In the genomic region with DNA sequence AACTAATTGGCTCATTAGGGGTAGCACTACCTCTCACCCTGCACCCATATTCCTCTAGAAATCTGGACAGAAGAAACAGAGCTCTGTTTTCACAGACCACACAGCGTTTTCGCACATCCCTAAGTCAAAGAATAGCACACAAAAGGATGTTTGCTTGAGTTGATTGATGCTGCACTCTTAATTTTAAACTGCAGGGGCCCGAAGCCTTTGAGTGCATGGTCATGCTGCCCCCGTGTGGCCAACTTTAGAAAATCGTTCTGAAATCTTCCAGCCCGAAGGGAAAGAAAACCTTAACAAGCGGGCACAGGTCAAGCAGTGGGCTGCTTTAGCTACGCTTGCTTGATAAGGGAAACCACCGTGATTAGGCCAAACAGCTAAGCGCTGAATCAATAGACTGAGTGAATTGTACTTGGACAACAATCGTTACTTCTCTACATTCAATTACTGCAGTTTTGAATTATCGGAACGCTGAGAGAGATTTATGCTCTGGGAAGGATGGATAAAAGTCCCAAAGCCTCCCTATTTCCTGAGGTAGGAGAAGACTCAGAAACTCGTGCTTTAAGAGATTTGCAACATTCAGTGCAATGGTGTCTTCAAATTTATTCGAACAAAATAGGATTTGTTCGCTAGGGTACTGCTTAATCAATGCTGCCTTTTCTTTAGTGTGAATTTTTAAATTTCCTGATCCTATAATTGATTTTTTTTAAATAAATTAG, we compare ENCODE assay signal across 7 mouse cellular contexts.
DNase-seq lines count a peak whose midpoint lies in the region; ATAC-seq lines count a peak whose summit lies in the region.

No protein-coding gene starts in this region.

- WGBS in midbrain, embryonic 15.5 days: 13% methylated on average over 16 of the region's 16 CpGs

- no peak overlapping the region for H3K4me3 ChIP-seq in midbrain, embryonic 15.5 days

- H3K4me2 ChIP-seq in midbrain, embryonic 15.5 days: peak overlapping the region; percentile 44

- no peaks in the 10 kb centered on the region for H3K9me3 ChIP-seq in midbrain, embryonic 15.5 days

- peak; percentile 84 for DNase-seq in adrenal gland, postnatal 10 days
- DNase-seq in embryo, embryonic 11.5 days (ENCODE audit: low read depth, low spot score): peak; percentile 76
- peak; percentile 28 to 79 for DNase-seq in heart, adult 18-20 months
- DNase-seq in kidney, adult 11 months: peak; percentile 26
- DNase-seq in left cerebral cortex, postnatal 36 days (ENCODE audit: low spot score in 2 of 2): peak; percentile 62 to 83
- peak; percentile 24 to 73 for DNase-seq in spleen, postnatal 10 days (ENCODE audit: low spot score in 2 of 2)

- ATAC-seq in midbrain, embryonic 15.5 days (replicated peaks): peak; percentile 92

- H3K36me3 ChIP-seq in midbrain, embryonic 15.5 days (replicated peaks): no peaks in the 10 kb centered on the region

- no peak overlapping the region for H3K9ac ChIP-seq in midbrain, embryonic 15.5 days

- peak overlapping the region; percentile 73 for H3K27ac ChIP-seq in midbrain, embryonic 15.5 days

- no peaks in the 10 kb centered on the region for H3K27me3 ChIP-seq in midbrain, embryonic 15.5 days (replicated peaks)

- intact Hi-C loops in left cerebral cortex, postnatal 36 days (cut with DNase I): loop anchor here (2.0 to 10.0 kb wide), 5 partner anchors 490 to 873 kb away; a partner anchor contains a TSS

- H3K4me1 ChIP-seq in midbrain, embryonic 15.5 days: 0 out of 2 replicates have a peak, but pooled peaks cover 3% of the 10 kb centered on the region

Comparison
In these comparisons a context has a peak if more than half of its experiments do, and no peak if none do; other contexts are left out.
1. DNase-seq: peak in every context shown above with its lines; median percentile 84 in adrenal gland, postnatal 10 days; 76 in embryo, embryonic 11.5 days; 72 in left cerebral cortex, postnatal 36 days; 54 in heart, adult 18-20 months; 48 in spleen, postnatal 10 days; 26 in kidney, adult 11 months.